Mouse (Mus musculus) thymus, adult 2 months (tissue): ENCODE measurements around the gene Sgca.

ENCODE experiments used
- CTCF ChIP-seq: fragments of 200-500 bp; IDR thresholded peaks from 2 replicates; pipeline ENCODE4 v1.5.1; 2012; ENCODE audit warnings: mild to moderate bottlenecking, control low read depth, low read length, moderate library complexity, borderline replicate concordance; ENCODE audit not compliant: control insufficient read depth, poor library complexity, insufficient read depth; ENCODE audit errors: extremely low read depth
- POLR2A ChIP-seq: fragments of 200-500 bp; IDR thresholded peaks from 2 replicates; pipeline ENCODE4 v1.6.1; 2012; ENCODE audit warnings: mild to moderate bottlenecking, low read length, control low read depth, moderate library complexity; ENCODE audit not compliant: control insufficient read depth, poor library complexity, insufficient read depth; ENCODE audit errors: extremely low read depth

DNA sequence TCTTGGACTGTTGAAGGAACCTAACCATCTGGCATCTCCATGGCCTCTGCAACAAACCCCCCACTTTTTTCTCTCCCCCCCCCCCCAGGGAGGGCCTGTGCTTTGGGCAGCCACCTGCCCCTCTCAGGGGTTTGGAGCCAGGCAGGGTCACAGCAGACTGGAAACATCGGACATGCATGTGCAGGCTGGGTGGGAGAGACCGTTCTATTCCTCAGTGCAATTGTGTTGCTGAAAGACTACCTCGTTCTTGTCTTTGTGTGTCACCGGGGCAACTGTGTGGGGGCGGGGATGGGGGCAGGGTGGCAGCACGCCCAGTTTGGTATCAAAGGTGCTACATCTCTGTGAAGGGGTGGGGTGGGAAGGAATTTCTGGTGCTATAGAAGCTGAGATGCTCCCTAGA, 24.0 kb downstream of the Sgca start:
- TF ChIP-seq CTCF (no peak), POLR2A (no peak)
